Comparison of ENCODE assay signal across 8 mouse cellular contexts in genomic region chr12:33176555-33176900, GRCm38 (mm10). TPM values are rescaled to one million over a fixed set of nuclear protein-coding genes. Genes with fewer than 3 reads are reported as not detected.
DNase-seq lines count a peak whose midpoint lies in the region; ATAC-seq lines count a peak whose summit lies in the region.

No protein-coding gene starts in this region.

- no peak for DNase-seq in kidney, adult 18-20 months
- DNase-seq in spleen, postnatal 10 days (ENCODE audit: low spot score in 2 of 2), result no peak
- DNase-seq in left cerebral cortex, adult 8-10 months (ENCODE audit: low spot score in 2 of 2), result no peak
- DNase-seq in urinary bladder, adult 2 months (ENCODE audit: low spot score), result no peak

- 28% methylated on average over 5 of the region's 5 CpGs for WGBS in kidney, embryonic 15.5 days
- WGBS in hindbrain, embryonic 15.5 days, result 22% methylated on average over 5 of the region's 5 CpGs
- WGBS in macrophage (ENCODE audit: missing documents), result 73% methylated on average over 5 of the region's 5 CpGs

- H3K27me3 ChIP-seq in kidney, embryonic 15.5 days, result no peaks in the 10 kb centered on the region
- H3K27me3 ChIP-seq in hindbrain, embryonic 15.5 days, result no peaks in the 10 kb centered on the region

- H3K4me1 ChIP-seq in kidney, embryonic 15.5 days, result peaks cover 42% of the 10 kb centered on the region
- peaks cover 21% of the 10 kb centered on the region for H3K4me1 ChIP-seq in brown adipose tissue, adult 24 weeks (ENCODE audit: control insufficient read depth, insufficient read depth, insufficient read length, low read length)
- peaks cover 31% of the 10 kb centered on the region for H3K4me1 ChIP-seq in hindbrain, embryonic 15.5 days (replicated peaks)

- no peaks in the 10 kb centered on the region for H3K9me3 ChIP-seq in kidney, embryonic 15.5 days (replicated peaks)
- no peaks in the 10 kb centered on the region for H3K9me3 ChIP-seq in hindbrain, embryonic 15.5 days

- H3K4me3 ChIP-seq in kidney, embryonic 15.5 days (replicated peaks), result peak overlapping the region; percentile 36
- peak overlapping the region; percentile 4; the same call in 1 of the 2 replicates for H3K4me3 ChIP-seq in brown adipose tissue, adult 24 weeks (ENCODE audit: insufficient read depth, low read depth, low read length)
- H3K4me3 ChIP-seq in hindbrain, embryonic 15.5 days, result no peak overlapping the region
- peak overlapping the region; percentile 7; the same call in 1 of the 2 replicates for H3K4me3 ChIP-seq in macrophage (ENCODE audit: inconsistent target)

- no peak overlapping the region for H3K9ac ChIP-seq in kidney, embryonic 15.5 days
- no peak overlapping the region for H3K9ac ChIP-seq in hindbrain, embryonic 15.5 days

- 0 out of 2 replicates have a peak, but pooled peaks have one; percentile 23 for ATAC-seq in kidney, embryonic 15.5 days (replicated peaks; ENCODE audit: low FRiP score)
- ATAC-seq in hindbrain, embryonic 15.5 days (ENCODE audit: low FRiP score, low read depth), result no peak

- H3K79me2 ChIP-seq in macrophage (ENCODE audit: inconsistent target), result peaks cover 88% of the 10 kb centered on the region

- H3K36me3 ChIP-seq in kidney, embryonic 15.5 days, result no peaks in the 10 kb centered on the region
- H3K36me3 ChIP-seq in hindbrain, embryonic 15.5 days, result no peaks in the 10 kb centered on the region
- H3K36me3 ChIP-seq in macrophage (ENCODE audit: inconsistent target), result no peaks in the 10 kb centered on the region

- peak overlapping the region; percentile 63 for H3K4me2 ChIP-seq in kidney, embryonic 15.5 days
- peak overlapping the region; percentile 54 for H3K4me2 ChIP-seq in hindbrain, embryonic 15.5 days

- H3K27ac ChIP-seq in kidney, embryonic 15.5 days, result no peak overlapping the region
- H3K27ac ChIP-seq in brown adipose tissue, adult 24 weeks (replicated peaks; ENCODE audit: low read depth, low read length), result no peak overlapping the region
- 0 out of 2 replicates have a peak overlapping the region, but pooled peaks have one; percentile 15 for H3K27ac ChIP-seq in hindbrain, embryonic 15.5 days (replicated peaks)
- H3K27ac ChIP-seq in macrophage, result no peak overlapping the region

RNA-seq across cellular contexts. Expression of gene Atxn7l1, which starts 29.0 kb away (rescaled TPM):
- polyA plus RNA-seq in kidney, embryonic 15.5 days (2015; fragmentation: Nextera tagmentation; extraction: Ambion mirVana), result 11.1 and 12.7 TPM in 2 replicates
- 17.2 and 22.9 TPM in 2 replicates for polyA plus RNA-seq in brown adipose tissue, adult 24 weeks (2012; ENCODE audit: insufficient read depth, insufficient read length, missing spikeins)
- 19.3 and 23.6 TPM in 2 replicates for polyA plus RNA-seq in hindbrain, embryonic 15.5 days (2015; fragmentation: Nextera tagmentation; extraction: Ambion mirVana)
- 100 to 1,000 TPM; 107 to 302 (median 207) TPM for total RNA-seq in macrophage (2018; cell fraction: chromatin; rRNA removed)
- 100 to 1,000 TPM in 4 of 26 experiments, 10 to 100 TPM in 22; 56.2 to 116 (median 76.1) TPM for total RNA-seq in macrophage (2018; cell fraction: cytosol; rRNA removed)
- 100 to 1,000 TPM; 116 to 257 (median 175) TPM for total RNA-seq in macrophage (2018; cell fraction: nucleus; rRNA removed)
- polyA plus RNA-seq in macrophage (2018), result 37.6 to 70.4 TPM (median 46.0 TPM) in 3 replicates
- total RNA-seq in left cerebral cortex, adult 8-10 months (2022), result 10 to 100 TPM; 58.3 to 64.4 (median 61.0) TPM
- polyA plus RNA-seq in urinary bladder, adult 2 months (2012; rRNA removed), result 12.4 and 20.3 TPM in 2 replicates
